Mouse (Mus musculus) layer of hippocampus, adult 18-20 months (tissue): ENCODE results near the gene Zc3hc1. TPM values are rescaled to one million over a fixed set of nuclear protein-coding genes. Genes with fewer than 3 reads are reported as not detected.

ENCODE experiments used
- DNase-seq, 2 experiments: peaks; one replicate each; pipeline ENCODE4 v3.0.0; 2022; ENCODE audit warnings: low spot score in 2 of 2
- total RNA-seq, 2 experiments: library from RNA; stranded (reverse); gene quantifications; 2 replicates each; pipeline ENCODE4 v1.2.3; 2021

Gene Zc3hc1
- total RNA-seq, 2 experiments from 2014 or later, result 23.8 to 26.5 TPM

- DNase-seq, result no peak
These were observed 15.9 kb downstream of the Zc3hc1 start for GRCm38 (mm10) chr6:30374731-30375510.

- no peak for DNase-seq
These were observed 18.0 kb downstream of the Zc3hc1 start for GRCm38 (mm10) chr6:30372627-30373369.

DNA sequence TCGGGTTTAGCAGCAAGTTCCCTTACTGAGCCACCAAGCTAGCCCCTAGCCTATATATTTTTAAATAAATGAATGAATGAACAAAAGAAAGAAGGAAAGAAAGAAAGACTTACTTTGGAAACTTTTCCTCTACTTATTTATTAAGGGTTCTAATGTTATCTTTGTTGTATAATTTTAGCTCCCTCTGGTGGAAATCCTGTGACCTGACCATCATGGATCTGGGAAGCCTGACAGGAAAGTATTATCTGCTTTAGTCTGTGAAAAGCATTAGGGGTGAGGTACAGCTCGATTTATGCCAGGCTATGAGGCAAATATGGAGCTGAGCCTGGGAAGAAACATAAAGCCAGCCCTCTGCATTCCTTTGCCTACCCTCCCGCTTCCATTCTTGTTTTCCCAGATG is 21.5 kb downstream of the Zc3hc1 start:
- DNase-seq, result no peak

GRCm38 (mm10) chr6:30363808-30364207 is 27.0 kb downstream of the Zc3hc1 start:
- DNase-seq, result no peak

DNA sequence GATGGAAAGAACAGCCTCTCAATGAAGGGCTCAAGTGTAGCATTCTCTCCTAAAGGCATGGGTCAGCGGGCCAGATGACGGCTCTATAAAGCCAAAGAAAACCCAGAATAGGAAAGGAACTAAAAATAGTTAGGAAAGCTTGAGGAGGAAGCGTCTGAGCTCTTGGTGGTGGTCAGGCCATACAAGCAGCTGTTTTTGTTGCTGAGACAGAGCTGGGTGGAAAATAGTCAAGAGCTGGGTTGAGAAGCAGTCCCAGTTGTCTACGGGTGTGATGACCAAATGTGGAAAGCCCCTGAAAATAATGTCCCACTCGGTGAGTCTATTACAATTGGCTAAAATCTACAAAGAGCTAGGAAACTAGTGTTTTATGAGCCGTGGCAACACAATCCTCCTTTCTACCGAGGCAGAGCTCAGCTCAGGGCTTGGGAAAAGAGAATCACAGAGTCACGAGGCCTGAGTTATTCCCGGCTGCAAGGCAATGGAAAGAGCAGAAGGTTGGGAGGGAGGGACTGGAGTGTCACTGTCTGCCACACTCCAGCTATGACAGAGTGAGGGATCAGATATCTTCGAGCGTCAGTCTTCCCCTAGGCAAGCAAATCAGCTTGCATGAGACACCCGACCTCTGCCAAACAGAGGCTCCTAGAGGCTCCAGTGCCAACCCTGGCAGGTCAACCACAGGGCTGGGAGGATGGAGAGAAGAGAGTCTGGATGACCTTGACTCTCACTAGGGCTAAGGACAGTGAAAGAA is 30.9 kb downstream of the Zc3hc1 start:
- DNase-seq, result no peak

DNA sequence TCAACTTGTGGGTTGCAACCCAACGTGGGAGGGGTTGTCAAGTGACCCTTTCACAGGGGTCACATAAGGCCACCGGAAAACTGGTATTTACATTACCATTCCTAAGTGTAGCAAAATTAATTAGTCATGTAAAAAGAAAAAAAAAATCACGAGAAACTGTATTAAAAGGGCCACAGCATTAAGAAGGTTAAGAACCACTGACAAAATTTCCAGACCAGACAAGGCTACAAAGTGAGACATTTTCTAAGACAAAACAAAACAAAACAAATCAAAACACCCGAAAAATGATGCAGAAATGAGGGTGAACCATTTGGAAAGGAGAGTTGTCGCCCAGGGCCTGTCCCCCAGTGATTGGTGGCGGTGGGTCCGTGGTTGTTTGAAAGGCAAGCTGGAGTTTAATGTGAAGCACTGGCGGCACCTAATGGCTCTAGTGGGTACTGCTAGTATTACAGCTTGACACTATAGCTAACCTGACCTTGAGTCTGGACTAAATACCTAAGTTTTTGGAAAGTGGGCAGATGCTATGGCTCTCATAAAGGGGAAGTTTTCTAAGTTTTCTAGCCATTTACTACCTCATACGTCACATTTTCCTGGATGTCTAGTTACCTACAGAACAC is 33.2 kb downstream of the Zc3hc1 start:
- DNase-seq, result peak; percentile 54 to 88

DNA sequence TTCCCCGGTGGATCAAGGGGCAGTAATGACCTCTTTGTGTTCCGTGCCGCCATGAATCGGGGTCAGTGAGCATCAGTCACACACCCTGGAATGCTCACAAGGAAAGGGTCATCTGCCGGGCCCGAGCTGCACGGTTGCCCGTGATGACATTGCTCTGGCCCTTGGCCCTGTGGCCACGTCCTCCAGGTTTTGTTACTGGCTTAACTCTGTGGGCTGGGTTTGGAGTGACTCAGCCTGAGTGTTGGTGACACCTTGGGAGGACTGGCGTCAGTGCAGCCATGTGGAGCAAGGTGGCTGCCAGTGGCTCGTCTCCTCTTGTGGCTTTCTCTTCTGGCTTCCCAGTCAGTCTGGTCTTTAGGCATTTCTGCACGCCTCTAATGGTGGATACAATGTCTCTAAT is 34.1 kb downstream of the Zc3hc1 start:
- DNase-seq, result no peak

DNA sequence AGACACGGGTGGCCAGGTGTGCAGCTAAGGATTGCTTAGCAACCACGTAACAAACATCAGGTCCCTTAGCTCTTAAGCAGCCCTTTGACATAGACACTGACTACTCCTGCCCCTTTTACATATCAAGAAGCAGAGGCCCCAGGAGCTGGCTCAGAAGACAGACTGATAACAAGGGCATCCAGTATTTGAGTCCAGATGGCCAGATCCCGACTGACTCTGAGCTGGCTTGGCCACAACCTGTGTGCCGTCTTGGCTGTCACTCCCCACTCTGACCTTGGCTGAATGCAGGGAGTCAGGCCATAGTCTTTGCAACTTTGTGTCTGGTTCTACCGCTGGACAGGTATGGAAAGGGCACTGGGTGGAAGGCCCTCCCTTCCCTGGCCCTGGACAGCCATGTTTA is 34.7 kb downstream of the Zc3hc1 start:
- DNase-seq, result no peak

GRCm38 (mm10) chr6:30355701-30356100 is 35.1 kb downstream of the Zc3hc1 start:
- DNase-seq, result no peak

GRCm38 (mm10) chr6:30354760-30355159 is 36.1 kb downstream of the Zc3hc1 start:
- DNase-seq, result no peak

- no peak for DNase-seq
These were observed 37.2 kb downstream of the Zc3hc1 start for GRCm38 (mm10) chr6:30353661-30354060.

DNA sequence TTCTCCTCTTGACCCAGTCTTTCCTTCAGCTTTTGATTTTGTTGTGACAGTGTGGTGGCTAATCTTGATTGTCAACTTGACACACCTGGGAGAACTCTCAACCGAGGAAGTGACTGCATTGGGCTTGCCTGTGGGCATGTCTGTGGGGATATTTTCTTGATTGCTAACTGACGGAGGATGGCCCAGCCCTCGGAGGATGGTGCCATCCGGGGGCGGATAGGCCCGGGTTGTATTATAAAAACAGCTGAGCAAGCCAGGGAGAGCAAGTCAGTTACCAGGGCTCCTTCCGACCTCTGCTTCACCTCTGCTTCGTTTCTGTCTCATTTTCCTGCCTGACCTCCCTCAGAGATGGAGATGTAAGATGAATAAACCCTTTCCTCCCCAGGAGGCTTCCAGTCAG is 38.1 kb downstream of the Zc3hc1 start:
- DNase-seq, result no peak

GRCm38 (mm10) chr6:30351290-30351689 is 39.5 kb downstream of the Zc3hc1 start:
- DNase-seq, result no peak

DNA sequence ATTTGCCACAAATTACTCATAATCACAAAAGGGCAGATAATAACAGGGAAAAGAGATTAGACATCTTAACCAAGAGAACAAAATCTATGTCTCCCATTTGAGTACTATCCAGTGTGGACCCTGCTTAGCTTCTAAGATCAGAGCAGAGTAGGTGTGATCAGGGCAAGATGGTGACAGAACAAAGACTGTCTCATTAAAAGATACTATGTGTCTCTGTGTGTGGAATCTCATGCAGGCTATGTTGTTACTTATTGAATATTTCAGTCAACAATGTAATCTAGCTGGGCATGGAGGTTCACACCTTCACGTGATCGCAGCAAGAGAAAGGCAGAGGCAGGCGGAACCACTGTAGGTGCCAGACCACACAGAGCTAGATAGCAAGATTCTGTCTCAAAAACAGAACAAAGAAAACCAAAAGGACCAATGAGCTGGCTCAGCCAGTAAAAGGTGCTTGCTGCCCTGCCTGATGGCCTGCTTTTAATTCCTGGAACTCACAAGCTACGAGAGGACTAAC is 43.5 kb downstream of the Zc3hc1 start:
- no peak for DNase-seq

DNA sequence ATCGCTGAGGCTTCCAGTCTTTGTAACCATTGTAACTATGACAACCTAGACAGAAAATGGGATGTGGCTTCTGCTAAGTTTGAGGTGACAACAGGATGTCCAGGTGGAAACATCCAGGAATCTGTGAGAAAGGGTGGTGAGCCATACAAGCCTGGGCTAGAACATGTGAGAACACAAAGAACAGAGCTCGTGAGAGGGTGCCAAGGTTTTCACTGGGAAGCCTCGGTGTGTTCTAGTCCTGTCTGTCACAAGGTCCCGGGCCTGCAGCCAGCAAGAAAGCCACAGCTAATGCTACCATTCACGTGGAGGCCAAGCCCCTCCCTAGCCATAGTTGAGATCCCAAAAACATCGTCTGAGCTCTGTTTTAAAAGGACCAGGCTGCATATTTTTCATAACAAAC is 44.1 kb downstream of the Zc3hc1 start:
- no peak for DNase-seq

GRCm38 (mm10) chr6:30344032-30344431 is 46.8 kb downstream of the Zc3hc1 start:
- DNase-seq, result no peak

GRCm38 (mm10) chr6:30340231-30340873 is 50.5 kb downstream of the Zc3hc1 start:
- no peak for DNase-seq

DNA sequence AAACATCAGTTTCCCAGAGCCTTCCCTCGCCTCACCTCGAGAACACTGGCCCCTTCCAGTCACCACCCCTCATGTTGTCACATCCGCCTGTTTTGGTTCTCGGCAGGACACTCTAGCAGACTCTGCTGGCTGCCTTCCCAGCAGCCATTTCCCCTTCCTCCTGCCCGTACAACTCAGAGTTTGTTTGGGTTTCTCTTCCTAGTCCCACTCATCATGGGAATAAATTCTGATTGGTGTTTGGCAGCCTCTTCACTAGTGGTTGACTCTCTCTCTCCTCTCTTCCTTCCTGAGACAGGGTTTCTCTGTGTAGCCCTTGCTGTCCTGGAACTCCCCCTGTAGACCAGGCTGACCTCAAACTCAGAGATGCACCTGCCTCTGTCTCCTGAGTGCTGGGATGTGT is 53.9 kb downstream of the Zc3hc1 start:
- DNase-seq, result peak in 1 of 2 experiments; percentile 13

GRCm38 (mm10) chr6:30332262-30332661 is 58.6 kb downstream of the Zc3hc1 start:
- DNase-seq, result no peak

DNA sequence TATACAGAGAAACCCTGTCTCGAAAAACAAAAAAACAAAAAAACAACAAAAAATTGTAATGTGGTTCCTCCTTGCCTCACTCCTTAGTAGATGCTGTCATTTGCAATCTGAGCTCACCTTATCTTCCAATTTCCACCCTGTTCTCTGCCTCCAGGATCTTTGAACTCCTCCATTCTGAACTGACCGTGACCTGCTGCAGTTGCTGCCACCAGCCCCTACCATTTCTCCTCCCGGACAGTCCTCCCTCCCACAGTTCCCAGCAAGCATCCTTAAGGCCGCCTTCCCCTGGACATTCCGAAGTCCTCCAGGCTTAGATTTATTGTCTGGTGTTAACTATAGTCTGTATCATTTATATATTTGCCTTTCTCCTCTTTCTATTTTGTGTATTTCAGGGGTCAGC is 60.1 kb downstream of the Zc3hc1 start:
- no peak for DNase-seq
